Mouse (Mus musculus): ENCODE measurements around the gene Adam8. TPM values are rescaled to one million over a fixed set of nuclear protein-coding genes. Genes with fewer than 3 reads are reported as not detected.
A peak's percentile ranks its signal among the peaks of the same experiment; 100 is the strongest.

The Adam8 gene
- polyA plus RNA-seq, 1 experiment from 2014 or later: 1.9 TPM

MicroRNAs encoded within 50 kb of the gene (microRNA counts, 519-probe panel; counts per million panel counts)
- microRNA mmu-miR-202-3p (1,709 counts per million, percentile 25 among the panel's probes with 10 or more counts), microRNA mmu-miR-202-5p (1,856 counts per million, percentile 30 among the panel's probes with 10 or more counts)

Small RNAs within 50 kb of the gene (microRNA-seq; reads per million reads assigned to microRNA genes)
- gene Mir202 (0.59 reads per million), gene Mir7062 (not detected), gene mmu-mir-7686 (not detected)

Other genes with a start within 250 kb of the Adam8 start
- gene Adgra1, start 158.4 kb downstream of the Adam8 start, polyA plus RNA-seq (2015; fragmentation: Nextera tagmentation; extraction: Ambion mirVana): 0.70 TPM in 1 of 2 replicates, not detected in the other
- 1.1 and 1.8 TPM in 2 replicates for gene Kndc1, start 97.9 kb downstream of the Adam8 start, polyA plus RNA-seq (2015; fragmentation: Nextera tagmentation; extraction: Ambion mirVana)
- 0.13 and 0.63 TPM in 2 replicates for gene Utf1, start 48.8 kb downstream of the Adam8 start, polyA plus RNA-seq (2015; fragmentation: Nextera tagmentation; extraction: Ambion mirVana)
- gene 6430531B16Rik, start 13.8 kb downstream of the Adam8 start, polyA plus RNA-seq (2015; fragmentation: Nextera tagmentation; extraction: Ambion mirVana): 4.1 and 6.2 TPM in 2 replicates
- 39.8 and 41.8 TPM in 2 replicates for gene Zfp511, start 43.8 kb upstream of the Adam8 start, polyA plus RNA-seq (2015; fragmentation: Nextera tagmentation; extraction: Ambion mirVana)
- 50.5 and 50.6 TPM in 2 replicates for gene Tubgcp2, start 44.1 kb upstream of the Adam8 start, polyA plus RNA-seq (2015; fragmentation: Nextera tagmentation; extraction: Ambion mirVana)
- not detected in 2 replicates for gene Msx3, start 56.5 kb upstream of the Adam8 start, polyA plus RNA-seq (2015; fragmentation: Nextera tagmentation; extraction: Ambion mirVana)
- gene Caly, start 90.0 kb upstream of the Adam8 start, polyA plus RNA-seq (2015; fragmentation: Nextera tagmentation; extraction: Ambion mirVana): 0.63 and 1.6 TPM in 2 replicates
- 0.49 TPM in 1 of 2 replicates, not detected in the other for gene Prap1, start 100.8 kb upstream of the Adam8 start, polyA plus RNA-seq (2015; fragmentation: Nextera tagmentation; extraction: Ambion mirVana)
- gene Fuom, start 109.9 kb upstream of the Adam8 start, polyA plus RNA-seq (2015; fragmentation: Nextera tagmentation; extraction: Ambion mirVana): 18.6 and 21.4 TPM in 2 replicates
- 19.9 and 21.3 TPM in 2 replicates for gene Paox, start 123.2 kb upstream of the Adam8 start, polyA plus RNA-seq (2015; fragmentation: Nextera tagmentation; extraction: Ambion mirVana)
- 141 and 148 TPM in 2 replicates for gene Echs1, start 123.9 kb upstream of the Adam8 start, polyA plus RNA-seq (2015; fragmentation: Nextera tagmentation; extraction: Ambion mirVana)
- 20.7 and 24.8 TPM in 2 replicates for gene Mtg1, start 145.0 kb upstream of the Adam8 start, polyA plus RNA-seq (2015; fragmentation: Nextera tagmentation; extraction: Ambion mirVana)
- 0.25 and 0.41 TPM in 2 replicates for gene Sprn, start 162.3 kb upstream of the Adam8 start, polyA plus RNA-seq (2015; fragmentation: Nextera tagmentation; extraction: Ambion mirVana)
- not detected in 2 replicates for gene Olfr522, start 172.2 kb upstream of the Adam8 start, polyA plus RNA-seq (2015; fragmentation: Nextera tagmentation; extraction: Ambion mirVana)
- not detected in 2 replicates for gene Olfr523, start 180.7 kb upstream of the Adam8 start, polyA plus RNA-seq (2015; fragmentation: Nextera tagmentation; extraction: Ambion mirVana)
- 0.05 and 0.08 TPM in 2 replicates for gene Olfr524, start 213.4 kb upstream of the Adam8 start, polyA plus RNA-seq (2015; fragmentation: Nextera tagmentation; extraction: Ambion mirVana)
- 0.59 and 2.3 TPM in 2 replicates for gene Cd163l1, start 225.7 kb upstream of the Adam8 start, polyA plus RNA-seq (2015; fragmentation: Nextera tagmentation; extraction: Ambion mirVana)

Measured in lung, embryonic 16.5 days (tissue).